In the genomic region with DNA sequence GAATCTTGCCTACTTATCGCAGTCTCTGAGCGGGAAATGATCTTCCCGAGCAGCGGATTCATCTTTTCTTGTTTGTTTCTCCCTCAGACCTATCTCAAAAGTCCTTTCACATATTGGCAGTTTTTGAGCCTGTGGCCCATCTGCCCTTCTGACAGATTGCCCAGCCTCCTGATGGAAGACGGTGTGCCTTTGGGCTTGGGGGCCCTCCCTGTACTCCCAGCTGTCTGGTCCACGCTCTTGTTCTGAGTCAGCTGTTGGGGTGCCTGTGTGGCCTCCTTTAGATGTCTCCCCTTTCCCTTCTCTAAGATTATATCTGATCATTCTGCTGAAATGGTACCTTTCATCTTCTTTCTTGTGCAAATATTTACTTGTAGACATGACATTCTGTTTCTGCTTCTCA, we compare ENCODE assay signal across 20 mouse cellular contexts.
A peak's percentile ranks its signal among the peaks of the same experiment; 100 is the strongest.
DNase-seq lines count a peak whose midpoint lies in the region.
"Had no signal": no experiment of that assay in that cellular context is flagged by ENCODE, and none has a peak within 500 bp of the region (broad histone marks: within the 10 kb centered on the region; RNA-seq: fewer than 3 reads in every experiment).

No protein-coding gene starts in this region.

- DNase-seq in left cerebral cortex, postnatal 4 days: peak; percentile 67
- DNase-seq in left cerebral cortex, postnatal 25 days (ENCODE audit: low spot score in 2 of 2): no peak
- peak; percentile 39 for DNase-seq in cerebellum, adult 11-12 months
- peak; percentile 35 for DNase-seq in cerebellum, adult 8-10 months
- DNase-seq in cerebellum, postnatal 36 days: peak; percentile 45 to 51
- DNase-seq in spleen, postnatal 14 days (ENCODE audit: low spot score in 2 of 2): no peak
- no peak for DNase-seq in adipocyte (ENCODE audit: low spot score)
- DNase-seq in right cerebral cortex, postnatal 4 days: no peak
- DNase-seq: adrenal gland, postnatal 25 days; gastrocnemius, postnatal 25 days; heart, adult 18-20 months; heart, postnatal 10 days; kidney, adult 9 months; kidney, postnatal 25 days; lung, adult 18-20 months; lung, postnatal 14 days; midbrain, embryonic 14.5 days; retina, postnatal 1 day; right cerebral cortex, postnatal 25 days; thymus, postnatal 14 days had no signal

- intact Hi-C loops in left cerebral cortex, postnatal 4 days (cut with DNase I): no loop called here
- intact Hi-C loops in left cerebral cortex, postnatal 25 days (cut with DNase I): loop anchor here (10.0 kb wide), 1 partner anchor 236 kb away; no protein-coding TSS in a partner anchor

Comparison
In these comparisons a context has a peak if more than half of its experiments do, and no peak if none do; other contexts are left out.
1. DNase-seq: peak in left cerebral cortex, postnatal 4 days (single experiment), cerebellum, adult 11-12 months (single experiment), cerebellum, adult 8-10 months (single experiment) and cerebellum, postnatal 36 days (2 of 2); none in left cerebral cortex, postnatal 25 days (0 of 2), spleen, postnatal 14 days (0 of 2), adipocyte (single experiment) and right cerebral cortex, postnatal 4 days (single experiment).